Mouse (Mus musculus): ENCODE results near the gene Slc36a3.

Gene Slc36a3

GRCm38 (mm10) chr11:55110566-55111169 is 40.8 kb downstream of the Slc36a3 start:
- CTCF ChIA-PET: no interaction called here

DNA sequence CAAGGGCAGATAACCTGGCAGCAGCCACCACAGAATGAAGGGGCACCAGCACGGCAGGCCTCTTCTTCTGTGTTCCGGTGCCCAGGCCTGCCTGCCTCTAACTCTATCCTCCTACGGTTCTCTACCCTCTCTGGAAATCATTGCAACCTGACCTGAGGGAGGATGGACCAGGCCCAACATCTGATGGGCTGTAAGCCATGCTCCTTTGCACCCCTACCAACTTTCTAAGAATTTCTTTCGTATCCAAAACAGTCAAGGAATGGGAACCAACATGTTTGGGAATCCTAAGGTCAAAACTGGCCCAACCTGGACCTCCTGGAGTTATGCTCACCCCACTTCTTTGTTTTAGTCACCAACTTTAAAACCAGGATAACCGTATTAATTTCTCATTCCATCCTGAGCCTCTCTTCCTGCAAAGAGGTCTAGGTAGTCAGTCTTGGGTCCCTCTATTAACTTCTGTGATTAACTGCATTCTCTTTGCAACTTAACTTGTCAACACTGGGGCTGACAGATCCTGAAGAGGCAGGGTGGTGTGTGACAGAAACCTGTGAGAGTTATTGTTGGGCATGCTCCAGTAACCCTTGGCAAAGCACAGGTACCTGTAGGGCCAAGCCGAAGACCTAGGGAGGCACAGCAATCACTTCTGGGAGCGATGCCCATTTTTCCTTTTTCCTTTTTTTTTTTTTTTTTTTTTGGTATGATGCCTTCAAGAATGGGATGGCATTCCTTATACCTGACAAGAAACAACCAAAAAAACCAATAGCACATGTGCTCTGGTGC is 41.8 kb downstream of the Slc36a3 start:
- CTCF ChIA-PET: no interaction called here

DNA sequence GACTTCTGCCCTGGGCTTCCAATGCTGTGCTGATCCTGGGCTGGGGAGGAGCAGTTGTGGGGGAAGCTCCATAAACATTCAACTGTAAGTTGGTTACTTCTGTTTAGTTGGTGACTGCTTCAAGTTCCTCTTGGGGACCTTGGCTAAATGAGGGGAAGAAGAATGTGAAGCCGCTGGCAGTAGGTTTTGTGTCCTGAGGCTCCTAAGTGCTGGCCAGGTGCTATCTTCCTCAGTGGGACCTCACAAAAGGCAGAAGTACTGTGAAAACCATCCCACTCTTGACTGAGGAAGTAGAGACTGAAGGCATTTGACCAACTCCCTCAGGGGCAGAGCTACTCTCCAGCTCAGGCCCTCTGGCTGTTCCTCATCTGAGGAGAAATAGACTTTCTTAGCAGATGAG is 44.9 kb downstream of the Slc36a3 start:
- CTCF ChIA-PET: interaction anchor here (1.5 kb wide), 1 partner anchor 9 kb away, joined by 3 read pairs; no protein-coding TSS in a partner anchor

DNA sequence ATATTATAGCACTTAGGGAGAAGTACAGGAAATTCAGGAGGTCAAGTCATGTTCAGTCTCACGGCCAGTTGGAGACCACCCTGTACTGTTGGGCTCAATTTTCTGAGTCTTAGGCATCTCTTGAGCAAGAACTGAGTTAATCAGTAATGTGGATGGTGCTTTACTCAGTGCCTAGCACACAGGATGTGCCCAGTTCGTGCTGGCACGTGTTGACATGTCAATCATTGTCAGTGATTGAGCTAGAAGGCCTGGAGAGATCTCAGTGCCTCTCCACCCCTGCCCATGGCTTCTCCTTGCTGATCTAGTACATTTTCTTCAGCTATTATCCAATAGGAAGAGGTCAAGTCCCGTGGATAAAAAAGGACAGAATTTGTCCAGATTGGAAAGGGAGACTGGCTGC is 46.1 kb downstream of the Slc36a3 start:
- CTCF ChIA-PET: interaction anchor here (1.5 kb wide), 1 partner anchor 10 kb away, joined by 3 read pairs; no protein-coding TSS in a partner anchor

DNA sequence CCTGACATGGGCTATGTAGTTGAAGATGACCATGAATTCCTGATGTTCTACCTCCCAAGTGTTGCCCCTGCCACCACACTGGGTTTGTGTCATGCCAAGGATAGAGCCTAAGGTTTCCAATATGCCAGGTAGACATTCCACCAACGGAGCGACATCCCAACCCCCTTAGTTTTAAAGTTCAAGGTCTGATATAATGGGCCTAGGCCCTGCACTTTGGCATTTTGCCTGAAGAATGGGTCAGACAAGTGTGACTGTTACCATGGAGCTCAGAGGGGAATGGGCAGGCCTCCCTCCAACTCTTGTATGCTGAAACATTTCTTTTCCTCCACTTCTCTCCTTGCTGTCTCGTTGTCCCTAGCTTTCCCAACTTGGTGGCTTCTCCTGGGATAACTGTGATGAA is 48.3 kb downstream of the Slc36a3 start:
- CTCF ChIA-PET: no interaction called here

GRCm38 (mm10) chr11:55102015-55102414 is 49.5 kb downstream of the Slc36a3 start:
- CTCF ChIA-PET: no interaction called here

GRCm38 (mm10) chr11:55099868-55100267 is 51.6 kb downstream of the Slc36a3 start:
- CTCF ChIA-PET: interaction anchor here (0.6 kb wide), 1 partner anchor 215 kb away, joined by 11 read pairs; no protein-coding TSS in a partner anchor

- CTCF ChIA-PET: no interaction called here
These were observed 52.3 kb downstream of the Slc36a3 start for GRCm38 (mm10) chr11:55099019-55099771.

GRCm38 (mm10) chr11:55098189-55098915 is 53.2 kb downstream of the Slc36a3 start:
- CTCF ChIA-PET: interaction anchor here (0.6 kb wide), 2 partner anchors 51 to 1296 kb away, joined by 3 to 4 read pairs; no protein-coding TSS in a partner anchor

DNA sequence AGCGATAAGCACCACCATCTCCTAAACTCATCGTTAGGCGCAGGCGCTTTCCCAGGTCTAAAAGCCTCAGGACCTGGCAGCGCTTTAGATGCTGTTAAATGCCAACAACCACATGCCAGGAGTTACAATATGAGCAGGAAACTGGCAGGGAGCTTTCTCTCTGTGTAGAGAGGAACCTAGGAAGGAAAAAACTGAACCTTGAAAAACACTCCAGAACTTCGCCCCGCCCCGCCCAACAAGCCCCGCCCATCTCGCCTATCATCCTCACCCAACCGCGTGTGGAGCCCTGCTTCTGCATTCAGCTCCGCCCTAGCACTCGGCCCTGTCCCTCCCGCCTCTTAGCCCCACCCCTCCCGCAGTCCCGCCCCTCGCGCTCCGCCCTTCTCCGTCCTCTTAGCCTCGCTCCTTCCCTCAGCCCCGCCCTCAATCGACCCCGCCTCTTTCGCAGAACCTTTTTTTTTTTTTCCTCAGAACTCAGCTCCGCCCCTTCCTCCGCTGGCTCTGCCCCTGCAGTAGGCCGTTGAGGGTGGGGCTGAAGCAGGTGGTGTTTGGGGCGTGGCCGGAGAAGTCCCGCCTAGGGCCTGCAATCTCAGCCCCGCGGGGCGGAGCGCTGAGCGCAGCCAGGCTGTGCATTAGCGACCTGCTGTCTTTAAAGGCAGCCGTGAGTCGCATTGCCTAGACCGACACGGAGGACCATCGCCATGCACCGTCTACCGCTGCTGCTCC is 53.9 kb downstream of the Slc36a3 start, which contains the start of gene Gm2a:
Gene Gm2a (plus strand): TSS at position 653 of the 726 bp plus-strand sequence.
- CTCF ChIA-PET: interaction anchor here (0.6 to 1.2 kb wide), 3 partner anchors 17 to 1295 kb away, joined by 3 to 4 read pairs (median 3); no protein-coding TSS in a partner anchor

- CTCF ChIA-PET: interaction anchor here (0.7 to 1.2 kb wide), 2 partner anchors 18 to 203 kb away, joined by 3 read pairs; no protein-coding TSS in a partner anchor
These were observed 54.6 kb downstream of the Slc36a3 start for GRCm38 (mm10) chr11:55096731-55097462.

DNA sequence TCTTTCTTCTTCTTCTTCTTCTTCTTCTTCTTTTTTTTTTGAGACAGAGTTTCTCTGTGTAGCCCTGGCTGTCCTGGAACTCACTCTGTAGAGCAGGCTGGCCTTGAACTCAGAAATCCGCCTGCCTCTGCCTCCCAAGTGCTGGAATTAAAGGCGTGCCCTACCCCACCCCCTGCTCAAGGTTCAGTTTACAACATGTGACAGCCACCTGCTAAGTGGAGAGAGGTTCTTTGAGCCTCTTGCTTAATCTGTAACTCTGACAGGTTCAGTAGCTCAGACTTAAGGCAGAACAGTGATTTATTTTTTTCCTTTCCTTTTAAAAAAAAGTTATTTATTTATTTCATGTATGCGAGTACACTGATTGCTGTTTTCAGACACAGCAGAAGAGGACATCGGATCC is 55.2 kb downstream of the Slc36a3 start:
- CTCF ChIA-PET: interaction anchor here (0.7 kb wide), 1 partner anchor 202 kb away, joined by 3 read pairs; no protein-coding TSS in a partner anchor

- CTCF ChIA-PET: interaction anchor here (0.8 to 1.0 kb wide), 2 partner anchors 14 to 129 kb away, joined by 4 read pairs; no protein-coding TSS in a partner anchor
These were observed 58.4 kb downstream of the Slc36a3 start for GRCm38 (mm10) chr11:55093096-55093495.

- CTCF ChIA-PET: no interaction called here
These were observed 61.6 kb downstream of the Slc36a3 start for GRCm38 (mm10) chr11:55089892-55090291.

DNA sequence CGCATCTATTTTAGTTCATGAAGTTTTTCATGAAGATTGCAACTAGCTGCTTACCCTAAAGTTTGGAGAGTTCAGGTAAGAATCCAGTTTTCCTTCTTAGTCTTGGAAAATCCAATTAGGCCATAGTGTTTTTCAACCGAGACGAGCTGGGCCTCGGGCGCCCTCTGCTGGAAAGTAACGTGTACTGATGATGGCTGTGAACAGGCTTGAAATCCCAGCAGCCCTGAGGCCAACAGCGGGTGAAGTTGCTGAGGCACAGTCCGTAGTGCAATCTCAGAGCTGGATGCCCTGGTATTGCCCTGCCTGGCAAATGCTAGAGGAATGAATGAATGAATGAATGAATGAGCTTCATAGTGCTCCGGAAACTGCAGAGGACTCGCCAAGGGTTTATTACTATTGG is 64.5 kb downstream of the Slc36a3 start:
- CTCF ChIA-PET: interaction anchor here (0.6 to 1.8 kb wide), 8 partner anchors 8 to 279 kb away, joined by 3 to 5 read pairs (median 3); no protein-coding TSS in a partner anchor

GRCm38 (mm10) chr11:55085396-55085795 is 66.1 kb downstream of the Slc36a3 start:
- CTCF ChIA-PET: interaction anchor here (1.0 to 1.8 kb wide), 2 partner anchors 39 to 71 kb away, joined by 3 to 5 read pairs; no protein-coding TSS in a partner anchor

DNA sequence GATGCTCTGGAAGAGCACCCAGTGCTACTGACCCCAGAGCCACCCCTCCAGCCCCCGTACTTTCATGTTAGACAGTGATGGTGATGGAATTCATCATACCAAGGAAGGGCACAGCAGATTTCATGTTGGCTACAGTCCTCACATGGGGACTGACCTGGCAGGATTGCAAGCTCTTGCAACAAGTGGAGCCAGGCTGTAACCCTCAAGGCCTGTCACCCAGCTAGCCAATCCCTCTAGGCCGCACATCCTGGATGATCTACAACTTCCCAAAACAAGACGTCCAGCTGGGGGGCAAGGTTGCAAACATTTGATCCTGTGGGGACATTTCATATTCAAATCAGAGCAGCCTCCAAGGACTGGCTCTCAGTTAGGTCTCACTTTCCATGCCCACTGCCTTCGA is 66.9 kb downstream of the Slc36a3 start:
- CTCF ChIA-PET: no interaction called here

DNA sequence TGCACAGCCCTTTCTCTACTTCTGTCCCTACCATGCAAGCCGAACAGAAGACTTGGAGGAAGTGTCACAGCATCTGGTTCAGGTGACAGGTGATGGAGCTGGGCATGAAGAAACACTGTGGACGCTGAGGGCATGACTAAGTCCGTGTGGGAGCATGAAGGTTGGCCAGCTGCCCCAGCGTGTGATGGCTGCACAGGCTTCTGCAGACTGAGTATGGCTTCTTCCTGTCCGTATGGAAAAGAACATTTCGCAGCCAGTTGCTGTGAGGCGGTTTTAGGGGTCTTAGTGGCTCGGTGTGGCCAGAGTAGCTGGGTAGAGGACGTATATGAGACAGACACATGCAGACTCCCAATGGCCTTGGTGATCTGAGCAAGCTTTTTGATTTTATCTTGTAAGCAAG is 70.3 kb downstream of the Slc36a3 start:
- CTCF ChIA-PET: no interaction called here

DNA sequence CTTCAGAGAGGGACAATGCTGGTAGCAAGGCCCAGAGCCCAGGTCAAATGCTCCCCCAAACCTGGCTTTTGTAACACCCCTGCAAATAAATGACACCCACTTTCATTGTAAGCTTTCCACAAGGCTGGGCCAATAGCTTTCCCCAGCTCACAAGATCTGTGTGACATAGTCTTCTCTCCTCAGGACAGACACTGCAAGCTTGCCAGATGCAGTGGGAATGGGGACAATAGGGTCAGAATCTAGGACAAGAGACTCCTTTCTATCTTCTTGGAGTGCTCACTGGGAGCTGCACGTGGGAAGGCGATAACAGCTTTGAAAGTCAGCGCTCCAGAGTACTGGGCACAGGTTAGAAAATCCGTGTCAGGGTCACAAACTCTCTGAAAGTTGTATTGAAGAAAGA is 72.3 kb downstream of the Slc36a3 start:
- CTCF ChIA-PET: interaction anchor here (0.6 to 1.6 kb wide), 3 partner anchors 8 to 96 kb away, joined by 3 to 7 read pairs (median 4); no protein-coding TSS in a partner anchor

Data from spleen, embryonic (tissue).